Mouse (Mus musculus): ENCODE data around the gene Fbxl8. TPM values are rescaled to one million over a fixed set of nuclear protein-coding genes. Genes with fewer than 3 reads are reported as not detected.
"Not testable (repeated sequence)": the region's sequence is repeated elsewhere in the genome, so short reads cannot be mapped to it uniquely, and the experiment has no call there.

Fbxl8 gene
- polyA plus RNA-seq, 1 experiment from 2014 or later, result 4.9 TPM

- peak within 1 kb of the TSS; percentile 56 for H3K4me3 ChIP-seq
Observed at GRCm38 (mm10) chr8:105289805-105290460, 25.5 kb downstream of the Fbxl8 start, which contains the start of gene 4931428F04Rik. Gene 4931428F04Rik, minus strand, starts transcription at chr8:105289864.

GRCm38 (mm10) chr8:105290554-105291314, 26.3 kb downstream of the Fbxl8 start:
- peak overlapping the region; percentile 88 for H3K4me2 ChIP-seq
- H3K4me1 ChIP-seq, result peaks cover 32% of the 10 kb centered on the region
- no peak overlapping the region for H3K27ac ChIP-seq
- no peaks in the 10 kb centered on the region for H3K36me3 ChIP-seq
- peak overlapping the region; percentile 56 for H3K4me3 ChIP-seq
- 7% methylated on average over 31 of the region's 31 CpGs for WGBS
- H3K27me3 ChIP-seq, result peaks cover 12% of the 10 kb centered on the region
- H3K9ac ChIP-seq, result no peak overlapping the region
- no peak for ATAC-seq (ENCODE audit: borderline replicate concordance, extremely low read depth, low FRiP score, low TSS enrichment)
- H3K9me3 ChIP-seq, result no peaks in the 10 kb centered on the region

More at GRCm38 (mm10) chr8:105289805-105290460, 25.5 kb downstream of the Fbxl8 start, which contains the start of gene 4931428F04Rik:
- Histone ChIP-seq H3K9ac (peak within 1 kb of the TSS; percentile 50), H3K36me3 (no peaks in the 10 kb centered on the region), H3K27me3 (peaks cover 12% of the 10 kb centered on the region), H3K27ac (peak within 1 kb of the TSS; percentile 65), H3K4me1 (peaks cover 34% of the 10 kb centered on the region), H3K4me2 (peak within 1 kb of the TSS; percentile 88), H3K9me3 (no peaks in the 10 kb centered on the region)
- WGBS, result 3% methylated on average over 43 of the region's 43 CpGs
- ATAC-seq (ENCODE audit: borderline replicate concordance, extremely low read depth, low FRiP score, low TSS enrichment), result peak; percentile 31

- H3K4me2 ChIP-seq; ATAC-seq (ENCODE audit: borderline replicate concordance, extremely low read depth, low FRiP score, low TSS enrichment); H3K9ac ChIP-seq; H3K36me3 ChIP-seq; H3K27ac ChIP-seq; H3K9me3 ChIP-seq; H3K4me3 ChIP-seq: not testable (repeated sequence)
- Histone ChIP-seq H3K4me1 (peaks cover 34% of the 10 kb centered on the region), H3K27me3 (peaks cover 12% of the 10 kb centered on the region)
- 80% methylated on average over 8 of the region's 8 CpGs for WGBS
Observed at GRCm38 (mm10) chr8:105291364-105291763, 26.9 kb downstream of the Fbxl8 start.

GRCm38 (mm10) chr8:105291802-105292201, 27.4 kb downstream of the Fbxl8 start:
- not testable (repeated sequence) for H3K9me3 ChIP-seq; H3K27ac ChIP-seq; H3K4me3 ChIP-seq; H3K36me3 ChIP-seq; H3K4me2 ChIP-seq; ATAC-seq (ENCODE audit: borderline replicate concordance, extremely low read depth, low FRiP score, low TSS enrichment); H3K9ac ChIP-seq
- peaks cover 39% of the 10 kb centered on the region for H3K4me1 ChIP-seq
- 58% methylated on average over 3 of the region's 3 CpGs for WGBS
- peaks cover 12% of the 10 kb centered on the region for H3K27me3 ChIP-seq

GRCm38 (mm10) chr8:105292471-105292870, 28.0 kb downstream of the Fbxl8 start:
- H3K4me2 ChIP-seq, result no peak overlapping the region
- H3K27me3 ChIP-seq, result peaks cover 12% of the 10 kb centered on the region
- no peaks in the 10 kb centered on the region for H3K36me3 ChIP-seq
- no peak for ATAC-seq (ENCODE audit: borderline replicate concordance, extremely low read depth, low FRiP score, low TSS enrichment)
- peaks cover 44% of the 10 kb centered on the region for H3K4me1 ChIP-seq
- no peak overlapping the region for H3K9ac ChIP-seq
- WGBS, result 67% methylated on average over 7 of the region's 7 CpGs
- H3K9me3 ChIP-seq, result no peaks in the 10 kb centered on the region
- H3K4me3 ChIP-seq, result no peak overlapping the region
- H3K27ac ChIP-seq, result no peak overlapping the region

DNA sequence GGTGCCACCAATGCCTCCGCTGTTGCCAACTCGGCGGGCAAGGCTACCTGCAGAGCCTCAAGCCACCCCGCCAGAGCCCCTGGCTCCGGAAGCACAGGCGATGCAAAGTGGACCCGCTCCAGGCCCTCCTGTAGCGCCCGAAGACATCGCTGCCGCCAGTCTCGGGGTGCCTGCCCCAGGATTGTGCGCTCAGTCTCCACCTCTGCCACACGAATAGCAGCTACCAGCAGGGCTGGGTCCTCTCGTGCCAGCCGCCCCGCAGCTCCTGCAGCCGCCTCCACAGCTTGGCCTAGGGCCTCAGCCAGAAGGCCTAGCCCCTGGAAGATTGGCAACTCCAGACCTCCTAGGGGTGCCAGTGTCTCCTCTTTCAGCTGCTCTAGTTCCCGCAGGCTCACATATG, 29.0 kb downstream of the Fbxl8 start:
- Histone ChIP-seq H3K4me2 (peak overlapping the region; percentile 22; the same call in 1 of the 2 replicates), H3K27me3 (peaks cover 12% of the 10 kb centered on the region), H3K36me3 (no peaks in the 10 kb centered on the region), H3K9ac (no peak overlapping the region), H3K27ac (no peak overlapping the region), H3K4me1 (peaks cover 41% of the 10 kb centered on the region), H3K4me3 (no peak overlapping the region), H3K9me3 (no peaks in the 10 kb centered on the region)
- ATAC-seq (ENCODE audit: borderline replicate concordance, extremely low read depth, low FRiP score, low TSS enrichment), result no peak
- 71% methylated on average over 19 of the region's 19 CpGs for WGBS

DNA sequence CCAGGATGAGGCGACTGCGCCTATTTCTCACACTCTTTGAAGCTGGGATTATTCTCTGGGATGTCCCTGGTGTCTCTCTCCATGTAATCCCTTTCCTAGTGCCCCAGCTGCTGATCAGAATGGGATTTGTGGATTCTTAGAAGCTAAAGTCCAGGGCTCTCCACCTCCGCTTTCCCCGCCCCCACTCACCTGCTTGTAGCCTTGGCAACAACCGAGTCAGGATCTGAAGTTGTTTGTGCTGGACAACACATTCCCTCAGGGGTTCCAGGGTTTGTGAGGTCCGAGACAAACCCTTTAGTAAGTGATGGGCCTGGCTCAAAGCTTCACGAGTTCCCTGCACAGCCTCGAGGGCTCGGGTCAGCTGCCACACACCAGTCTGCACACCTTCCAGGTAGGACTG, 30.3 kb downstream of the Fbxl8 start:
- Histone ChIP-seq H3K27ac (0 out of 2 replicates have a peak overlapping the region, but pooled peaks have one; percentile 80), H3K9me3 (no peaks in the 10 kb centered on the region), H3K36me3 (peaks cover 4% of the 10 kb centered on the region), H3K9ac (0 out of 2 replicates have a peak overlapping the region, but pooled peaks have one; percentile 8), H3K4me1 (peaks cover 42% of the 10 kb centered on the region), H3K4me2 (peak overlapping the region; percentile 46), H3K4me3 (peak overlapping the region; percentile 34), H3K27me3 (peaks cover 11% of the 10 kb centered on the region)
- WGBS, result 52% methylated on average over 9 of the region's 9 CpGs
- no peak for ATAC-seq (ENCODE audit: borderline replicate concordance, extremely low read depth, low FRiP score, low TSS enrichment)

DNA sequence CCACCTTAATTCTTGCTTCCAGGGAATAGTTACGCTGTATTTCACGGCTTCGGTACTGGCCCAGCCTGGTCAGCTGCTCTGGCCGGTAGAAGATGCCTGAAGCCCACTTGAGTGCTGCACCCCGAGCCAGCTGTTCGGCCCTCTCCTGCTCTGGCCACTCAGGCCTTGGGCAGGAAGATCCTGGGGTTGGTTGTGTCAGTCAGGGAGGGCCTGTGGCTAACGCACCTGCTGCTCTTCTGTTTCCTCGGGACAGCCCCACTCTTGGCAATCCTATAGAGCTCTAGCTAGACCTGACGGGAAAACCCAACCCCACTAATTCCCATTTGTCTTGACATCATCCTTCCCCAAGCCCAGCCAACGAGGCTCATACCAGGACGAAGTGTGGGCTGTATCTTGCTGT, 30.8 kb downstream of the Fbxl8 start:
- H3K4me3 ChIP-seq, result peak overlapping the region; percentile 34
- H3K36me3 ChIP-seq, result peaks cover 9% of the 10 kb centered on the region
- WGBS, result 53% methylated on average over 11 of the region's 11 CpGs
- peak overlapping the region; percentile 80 for H3K27ac ChIP-seq
- H3K9ac ChIP-seq, result 0 out of 2 replicates have a peak overlapping the region, but pooled peaks have one; percentile 8
- H3K9me3 ChIP-seq, result no peaks in the 10 kb centered on the region
- H3K27me3 ChIP-seq, result peaks cover 6% of the 10 kb centered on the region
- H3K4me2 ChIP-seq, result peak overlapping the region; percentile 46
- no peak for ATAC-seq (ENCODE audit: borderline replicate concordance, extremely low read depth, low FRiP score, low TSS enrichment)
- H3K4me1 ChIP-seq, result peaks cover 40% of the 10 kb centered on the region

- no peaks in the 10 kb centered on the region for H3K9me3 ChIP-seq
- no peak for ATAC-seq (ENCODE audit: borderline replicate concordance, extremely low read depth, low FRiP score, low TSS enrichment)
- peak within 1 kb of the TSS; percentile 98 for H3K4me3 ChIP-seq
- H3K4me2 ChIP-seq, result peak within 1 kb of the TSS; percentile 91
- peaks cover 17% of the 10 kb centered on the region for H3K36me3 ChIP-seq
- H3K27me3 ChIP-seq, result no peaks in the 10 kb centered on the region
- H3K4me1 ChIP-seq, result peaks cover 33% of the 10 kb centered on the region
- H3K27ac ChIP-seq, result peak within 1 kb of the TSS; percentile 80
- 44% methylated on average over 11 of the region's 11 CpGs for WGBS
- peak within 1 kb of the TSS; percentile 94 for H3K9ac ChIP-seq
Observed at GRCm38 (mm10) chr8:105295895-105296573, 31.6 kb downstream of the Fbxl8 start, which contains the start of gene Exoc3l. Gene Exoc3l, minus strand, starts transcription at chr8:105296101.

DNA sequence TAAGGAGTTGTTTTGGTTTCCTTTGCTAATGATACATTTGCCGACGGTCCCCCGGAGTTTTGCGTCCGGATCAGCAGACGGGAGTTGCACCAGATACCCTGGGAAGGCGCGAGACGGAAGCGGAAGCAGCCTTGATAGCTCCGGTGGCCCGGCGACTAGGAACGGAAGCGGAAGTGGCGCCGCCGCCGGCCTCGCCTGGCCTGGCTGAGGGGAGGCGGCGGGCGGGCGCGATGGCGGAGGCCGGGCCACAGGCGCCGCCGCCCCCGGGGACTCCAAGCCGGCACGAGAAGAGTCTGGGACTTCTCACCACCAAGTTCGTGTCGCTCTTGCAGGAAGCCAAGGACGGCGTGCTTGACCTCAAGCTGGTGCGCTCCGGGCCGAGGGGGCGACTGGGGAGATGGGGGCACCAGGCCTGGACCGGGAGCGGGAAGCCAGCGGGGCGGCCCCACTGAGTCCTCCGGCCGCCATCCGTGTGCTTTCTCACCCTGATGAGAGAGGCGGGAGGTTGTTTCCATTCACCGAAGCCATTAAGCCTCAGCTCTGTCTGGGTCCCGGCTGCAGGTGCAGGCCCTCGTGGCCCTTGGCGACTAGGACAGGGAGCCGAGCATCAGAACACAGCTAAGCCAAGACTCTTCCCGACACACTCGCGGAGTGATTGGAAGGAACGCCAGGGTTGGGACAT, 33.2 kb downstream of the Fbxl8 start, which contains the start of gene E2f4:
Gene E2f4 (plus strand): TSS at position 153 of the 682 bp plus-strand sequence.
- Histone ChIP-seq H3K27ac (peak within 1 kb of the TSS; percentile 80), H3K36me3 (peaks cover 31% of the 10 kb centered on the region), H3K4me1 (peaks cover 33% of the 10 kb centered on the region), H3K9ac (peak within 1 kb of the TSS; percentile 94), H3K27me3 (no peaks in the 10 kb centered on the region), H3K4me3 (peak within 1 kb of the TSS; percentile 98), H3K4me2 (peak within 1 kb of the TSS; percentile 91), H3K9me3 (no peaks in the 10 kb centered on the region)
- peak; percentile 83 for ATAC-seq (ENCODE audit: borderline replicate concordance, extremely low read depth, low FRiP score, low TSS enrichment)
- under 1% methylated on average over 58 of the region's 58 CpGs for WGBS

Measured in lung, embryonic 15.5 days (tissue).